Mouse (Mus musculus): ENCODE measurements around the gene Dpp6. TPM values are rescaled to one million over a fixed set of nuclear protein-coding genes. Genes with fewer than 3 reads are reported as not detected.
A peak's percentile ranks its signal among the peaks of the same experiment; 100 is the strongest.

Gene Dpp6
- total and polyA plus RNA-seq, 3 experiments, result not detected

- Histone ChIP-seq H3K9me3 (replicated peaks; ENCODE audit: insufficient read depth, low read length) (no peaks in the 10 kb centered on the region), H3K79me2 (ENCODE audit: control insufficient read depth, insufficient read depth, low read length, poor library complexity) (no peaks in the 10 kb centered on the region), H3K9ac (ENCODE audit: control insufficient read depth, low read depth, low read length, poor library complexity, severe bottlenecking) (no peak overlapping the region), H3K4me1 (ENCODE audit: control insufficient read depth in 1 of 2, insufficient read depth in 2 of 2, low read length in 2 of 2) (no peaks in the 10 kb centered on the region), H3K27ac (ENCODE audit: control insufficient read depth, low read depth, low read length) (no peak overlapping the region), H3K4me3 (ENCODE audit: control insufficient read depth in 1 of 2, insufficient read depth in 1 of 2, low read depth in 2 of 2, low read length in 2 of 2) (no peak overlapping the region), H3K36me3 (ENCODE audit: control insufficient read depth in 1 of 2, insufficient read depth in 2 of 2, low read length in 2 of 2) (no peaks in the 10 kb centered on the region), H3K27me3 (ENCODE audit: control insufficient read depth in 1 of 2, insufficient read depth in 2 of 2, low read length in 2 of 2) (no peaks in the 10 kb centered on the region)
- DNase-seq (ENCODE audit: low read depth, low spot score), result peak; percentile 21
- peak; percentile 23; the same call in 1 of the 2 replicates for TF ChIP-seq ZNF384 (IDR thresholded peaks at IDR 0.05; ENCODE audit: low read depth, low read length)
- no peak; the same call in 1 of the 2 replicates for TF ChIP-seq SMC3 (IDR thresholded peaks at IDR 0.05; ENCODE audit: low read depth, low read length)
- TF ChIP-seq POLR2A (IDR thresholded peaks at IDR 0.05; ENCODE audit: control insufficient read depth in 1 of 2, insufficient read depth in 1 of 2, low read depth in 1 of 2, low read length in 2 of 2, poor library complexity in 1 of 2), result no peak
- peak; percentile 21 to 29 (median 26); a peak in 2 of 6 replicates for TF ChIP-seq CTCF (IDR thresholded peaks at IDR 0.05 in 2 of 3, conservative IDR thresholded peaks at IDR 0.05 in 1 of 3; ENCODE audit: control insufficient read depth in 1 of 3, insufficient read depth in 1 of 3, low read depth in 2 of 3, low read length in 3 of 3, poor library complexity in 1 of 3, severe bottlenecking in 1 of 3)
Measured at GRCm38 (mm10) chr5:27685923-27686322, 868.9 kb downstream of the Dpp6 start.

GRCm38 (mm10) chr5:27687311-27687710, 870.3 kb downstream of the Dpp6 start:
- Histone ChIP-seq H3K79me2 (ENCODE audit: control insufficient read depth, insufficient read depth, low read length, poor library complexity) (no peaks in the 10 kb centered on the region), H3K9ac (ENCODE audit: control insufficient read depth, low read depth, low read length, poor library complexity, severe bottlenecking) (no peak overlapping the region), H3K27ac (ENCODE audit: control insufficient read depth, low read depth, low read length) (no peak overlapping the region), H3K36me3 (ENCODE audit: control insufficient read depth in 1 of 2, insufficient read depth in 2 of 2, low read length in 2 of 2) (no peaks in the 10 kb centered on the region), H3K4me1 (ENCODE audit: control insufficient read depth in 1 of 2, insufficient read depth in 2 of 2, low read length in 2 of 2) (no peaks in the 10 kb centered on the region), H3K9me3 (replicated peaks; ENCODE audit: insufficient read depth, low read length) (no peaks in the 10 kb centered on the region), H3K4me3 (ENCODE audit: control insufficient read depth in 1 of 2, insufficient read depth in 1 of 2, low read depth in 2 of 2, low read length in 2 of 2) (no peak overlapping the region), H3K27me3 (ENCODE audit: control insufficient read depth in 1 of 2, insufficient read depth in 2 of 2, low read length in 2 of 2) (no peaks in the 10 kb centered on the region)
- peak; percentile 27 for DNase-seq (ENCODE audit: low read depth, low spot score)
- TF ChIP-seq RAD21 (IDR thresholded peaks at IDR 0.05; ENCODE audit: low read depth, low read length) (peak; percentile 29), CTCF (IDR thresholded peaks at IDR 0.05 in 2 of 3, conservative IDR thresholded peaks at IDR 0.05 in 1 of 3; ENCODE audit: control insufficient read depth in 1 of 3, insufficient read depth in 1 of 3, low read depth in 2 of 3, low read length in 3 of 3, poor library complexity in 1 of 3, severe bottlenecking in 1 of 3) (peak in 2 of 3 experiments; percentile 29 to 36; a peak in 3 of 6 replicates), GATA1 (IDR thresholded peaks at IDR 0.05; ENCODE audit: low read depth, low read length) (no peak)

GRCm38 (mm10) chr5:27702482-27702881, 885.5 kb downstream of the Dpp6 start:
- no peak for TF ChIP-seq HCFC1 (IDR thresholded peaks at IDR 0.05; ENCODE audit: low read depth, low read length)
- TF ChIP-seq TCF12 (IDR thresholded peaks at IDR 0.05; ENCODE audit: low read depth, low read length), result no peak
- no peak for TF ChIP-seq E2F4 (IDR thresholded peaks at IDR 0.05; ENCODE audit: borderline replicate concordance, low read depth, low read length)
- TF ChIP-seq CHD2 (IDR thresholded peaks at IDR 0.05; ENCODE audit: low read length), result no peak
- no peak overlapping the region for H3K9ac ChIP-seq (ENCODE audit: control insufficient read depth, low read depth, low read length, poor library complexity, severe bottlenecking)

More at GRCm38 (mm10) chr5:27702482-27702881, 885.5 kb downstream of the Dpp6 start:
- H3K27me3 ChIP-seq (ENCODE audit: control insufficient read depth in 1 of 2, insufficient read depth in 2 of 2, low read length in 2 of 2), result no peaks in the 10 kb centered on the region
- DNase-seq (ENCODE audit: low read depth, low spot score), result no peak
- H3K79me2 ChIP-seq (ENCODE audit: control insufficient read depth, insufficient read depth, low read length, poor library complexity), result no peaks in the 10 kb centered on the region
- H3K4me3 ChIP-seq (ENCODE audit: control insufficient read depth in 1 of 2, insufficient read depth in 1 of 2, low read depth in 2 of 2, low read length in 2 of 2), result no peak overlapping the region
- peaks cover 0 to 14% of the 10 kb centered on the region in 2 experiments; a peak in 2 of 4 replicates for H3K4me1 ChIP-seq (ENCODE audit: control insufficient read depth in 1 of 2, insufficient read depth in 2 of 2, low read length in 2 of 2)
- H3K27ac ChIP-seq (ENCODE audit: control insufficient read depth, low read depth, low read length), result no peak overlapping the region
- no peaks in the 10 kb centered on the region for H3K9me3 ChIP-seq (replicated peaks; ENCODE audit: insufficient read depth, low read length)
- peaks cover 0 to 5% of the 10 kb centered on the region in 2 experiments; a peak in 1 of 4 replicates for H3K36me3 ChIP-seq (ENCODE audit: control insufficient read depth in 1 of 2, insufficient read depth in 2 of 2, low read length in 2 of 2)

Data from MEL (cell line).